Mouse (Mus musculus): ENCODE results near the gene Arpc5. TPM values are rescaled to one million over a fixed set of nuclear protein-coding genes. Genes with fewer than 3 reads are reported as not detected.

Arpc5 gene
- polyA plus RNA-seq, 1 experiment: 85.9 TPM

- Histone ChIP-seq H3K4me3 (ENCODE audit: insufficient read depth, low read depth, low read length) (no peak overlapping the region), H3K4me1 (ENCODE audit: control insufficient read depth, insufficient read depth, insufficient read length, low read length) (peaks cover 3% of the 10 kb centered on the region; the same call in 1 of the 2 replicates), H3K27ac (replicated peaks; ENCODE audit: low read depth, low read length) (peak overlapping the region; percentile 12; the same call in 1 of the 2 replicates)
Measured at GRCm38 (mm10) chr1:152793495-152794130, 27.3 kb downstream of the Arpc5 start.

GRCm38 (mm10) chr1:152795688-152796255 is 29.4 kb downstream of the Arpc5 start:
- H3K4me1 ChIP-seq (ENCODE audit: control insufficient read depth, insufficient read depth, insufficient read length, low read length): peaks cover 3% of the 10 kb centered on the region; the same call in 1 of the 2 replicates
- H3K27ac ChIP-seq (replicated peaks; ENCODE audit: low read depth, low read length): no peak overlapping the region
- H3K4me3 ChIP-seq (ENCODE audit: insufficient read depth, low read depth, low read length): no peak overlapping the region

GRCm38 (mm10) chr1:152796683-152797263 is 30.4 kb downstream of the Arpc5 start:
- H3K4me1 ChIP-seq (ENCODE audit: control insufficient read depth, insufficient read depth, insufficient read length, low read length): peaks cover 3% of the 10 kb centered on the region; the same call in 1 of the 2 replicates
- no peak overlapping the region; the same call in 1 of the 2 replicates for H3K27ac ChIP-seq (replicated peaks; ENCODE audit: low read depth, low read length)
- H3K4me3 ChIP-seq (ENCODE audit: insufficient read depth, low read depth, low read length): no peak overlapping the region

- no peak overlapping the region for H3K4me3 ChIP-seq (ENCODE audit: insufficient read depth, low read depth, low read length)
- peak overlapping the region; percentile 64 for H3K27ac ChIP-seq (replicated peaks; ENCODE audit: low read depth, low read length)
- H3K4me1 ChIP-seq (ENCODE audit: control insufficient read depth, insufficient read depth, insufficient read length, low read length): peaks cover 3% of the 10 kb centered on the region; the same call in 1 of the 2 replicates
Measured at GRCm38 (mm10) chr1:152798125-152798524, 31.8 kb downstream of the Arpc5 start.

- Histone ChIP-seq H3K4me3 (ENCODE audit: insufficient read depth, low read depth, low read length) (no peak within 1 kb of the TSS), H3K27ac (replicated peaks; ENCODE audit: low read depth, low read length) (peak within 1 kb of the TSS; percentile 8; the same call in 1 of the 2 replicates), H3K4me1 (ENCODE audit: control insufficient read depth, insufficient read depth, insufficient read length, low read length) (peaks cover 3% of the 10 kb centered on the region; the same call in 1 of the 2 replicates)
Measured at GRCm38 (mm10) chr1:152799897-152800296, 33.6 kb downstream of the Arpc5 start, which contains the start of gene Ncf2. Gene Ncf2 (plus strand): TSS chr1:152800194.

- peaks cover 3% of the 10 kb centered on the region; the same call in 1 of the 2 replicates for H3K4me1 ChIP-seq (ENCODE audit: control insufficient read depth, insufficient read depth, insufficient read length, low read length)
- H3K4me3 ChIP-seq (ENCODE audit: insufficient read depth, low read depth, low read length): no peak overlapping the region
- peak overlapping the region; percentile 8; the same call in 1 of the 2 replicates for H3K27ac ChIP-seq (replicated peaks; ENCODE audit: low read depth, low read length)
Measured at GRCm38 (mm10) chr1:152800633-152801176, 34.4 kb downstream of the Arpc5 start.

- Histone ChIP-seq H3K4me3 (ENCODE audit: insufficient read depth, low read depth, low read length) (no peak overlapping the region), H3K4me1 (ENCODE audit: control insufficient read depth, insufficient read depth, insufficient read length, low read length) (no peaks in the 10 kb centered on the region), H3K27ac (replicated peaks; ENCODE audit: low read depth, low read length) (peak overlapping the region; percentile 49; the same call in 1 of the 2 replicates)
Measured at GRCm38 (mm10) chr1:152804907-152805306, 38.6 kb downstream of the Arpc5 start.

GRCm38 (mm10) chr1:152807619-152808391 is 41.5 kb downstream of the Arpc5 start:
- Histone ChIP-seq H3K4me1 (ENCODE audit: control insufficient read depth, insufficient read depth, insufficient read length, low read length) (no peaks in the 10 kb centered on the region), H3K4me3 (ENCODE audit: insufficient read depth, low read depth, low read length) (peak overlapping the region; percentile 42), H3K27ac (replicated peaks; ENCODE audit: low read depth, low read length) (peak overlapping the region; percentile 74)

- H3K4me1 ChIP-seq (ENCODE audit: control insufficient read depth, insufficient read depth, insufficient read length, low read length): no peaks in the 10 kb centered on the region
- H3K27ac ChIP-seq (replicated peaks; ENCODE audit: low read depth, low read length): peak overlapping the region; percentile 74; the same call in 1 of the 2 replicates
- H3K4me3 ChIP-seq (ENCODE audit: insufficient read depth, low read depth, low read length): peak overlapping the region; percentile 42
Measured at GRCm38 (mm10) chr1:152808392-152808680, 42.0 kb downstream of the Arpc5 start.

GRCm38 (mm10) chr1:152809541-152810252 is 43.4 kb downstream of the Arpc5 start:
- Histone ChIP-seq H3K4me3 (ENCODE audit: insufficient read depth, low read depth, low read length) (no peak overlapping the region), H3K27ac (replicated peaks; ENCODE audit: low read depth, low read length) (peak overlapping the region; percentile 69), H3K4me1 (ENCODE audit: control insufficient read depth, insufficient read depth, insufficient read length, low read length) (no peaks in the 10 kb centered on the region)

GRCm38 (mm10) chr1:152810533-152811439 is 44.4 kb downstream of the Arpc5 start:
- Histone ChIP-seq H3K4me1 (ENCODE audit: control insufficient read depth, insufficient read depth, insufficient read length, low read length) (no peaks in the 10 kb centered on the region), H3K27ac (replicated peaks; ENCODE audit: low read depth, low read length) (no peak overlapping the region), H3K4me3 (ENCODE audit: insufficient read depth, low read depth, low read length) (no peak overlapping the region)

GRCm38 (mm10) chr1:152815265-152815701 is 48.9 kb downstream of the Arpc5 start:
- Histone ChIP-seq H3K4me1 (ENCODE audit: control insufficient read depth, insufficient read depth, insufficient read length, low read length) (no peaks in the 10 kb centered on the region; the same call in 1 of the 2 replicates), H3K4me3 (ENCODE audit: insufficient read depth, low read depth, low read length) (no peak overlapping the region), H3K27ac (replicated peaks; ENCODE audit: low read depth, low read length) (no peak overlapping the region)

- Histone ChIP-seq H3K4me3 (ENCODE audit: insufficient read depth, low read depth, low read length) (no peak overlapping the region), H3K4me1 (ENCODE audit: control insufficient read depth, insufficient read depth, insufficient read length, low read length) (no peaks in the 10 kb centered on the region; the same call in 1 of the 2 replicates), H3K27ac (replicated peaks; ENCODE audit: low read depth, low read length) (peak overlapping the region; percentile 61)
Measured at GRCm38 (mm10) chr1:152817027-152817769, 50.9 kb downstream of the Arpc5 start.
